ENCODE assay signal across 28 mouse cellular contexts in the genomic region with DNA sequence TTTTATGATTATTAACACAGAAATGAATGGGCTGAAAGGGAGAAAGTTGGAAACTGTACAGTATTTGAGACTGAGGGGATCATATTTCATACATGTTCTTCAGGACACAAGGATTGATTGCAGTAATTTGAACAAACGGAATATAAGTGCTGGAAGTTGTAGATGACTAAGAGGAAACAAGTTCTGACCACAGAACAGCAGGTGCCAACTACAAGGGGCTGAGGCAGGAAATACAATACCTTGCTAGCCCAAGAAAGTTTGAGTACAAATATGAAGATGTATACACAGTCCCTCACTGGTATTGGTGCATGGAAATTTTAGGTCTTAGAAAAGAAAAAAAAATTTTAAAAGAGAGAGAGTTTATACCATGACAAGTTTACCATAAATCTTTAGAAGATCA. TPM values are rescaled to one million over a fixed set of nuclear protein-coding genes. Genes with fewer than 3 reads are reported as not detected.
DNase-seq lines count a peak whose midpoint lies in the region; ATAC-seq and TF ChIP-seq lines count a peak whose summit lies in the region.
"Had no signal": no experiment of that assay in that cellular context is flagged by ENCODE, and none has a peak within 500 bp of the region (broad histone marks: within the 10 kb centered on the region; RNA-seq: fewer than 3 reads in every experiment).

No protein-coding gene starts in this region.

- H3K36me3 ChIP-seq in myocyte (ENCODE audit: control insufficient read depth, insufficient read depth), result no peaks in the 10 kb centered on the region
- H3K36me3 ChIP-seq in stomach, postnatal 0 days (ENCODE audit: control insufficient read depth, insufficient read depth, low read length), result no peaks in the 10 kb centered on the region
- H3K36me3 ChIP-seq: embryonic facial prominence, embryonic 13.5 days; embryonic facial prominence, embryonic 15.5 days; forebrain, embryonic 10.5 days; forebrain, embryonic 12.5 days; G1E had no signal

- no peak overlapping the region for H3ac ChIP-seq in myocyte (ENCODE audit: control insufficient read depth, insufficient read length)

- H3K4me3 ChIP-seq in myocyte, result no peak overlapping the region
- H3K4me3 ChIP-seq in stomach, postnatal 0 days (ENCODE audit: low read depth, low read length), result no peak overlapping the region
- H3K4me3 ChIP-seq: embryonic facial prominence, embryonic 13.5 days; embryonic facial prominence, embryonic 15.5 days; erythroblast, embryonic 14.5 days; forebrain, embryonic 10.5 days; forebrain, embryonic 12.5 days had no signal

- no peak for TF ChIP-seq CTCF in stomach, postnatal 0 days (IDR thresholded peaks at IDR 0.05; ENCODE audit: low read depth)

- TF ChIP-seq EP300 in stomach, postnatal 0 days (optimal IDR thresholded peaks at IDR 0.05), result no peak

- DNase-seq in 3T3-L1 (ENCODE audit: low read depth, low spot score), result peak; percentile 17
- DNase-seq in 416B (ENCODE audit: low read depth), result peak; percentile 4
- DNase-seq in right cerebral cortex, adult 18-20 months, result no peak
- DNase-seq in stomach, postnatal 0 days (ENCODE audit: low spot score), result no peak
- DNase-seq: adrenal gland, adult 8-10 months; adrenal gland, postnatal 14 days; adrenal gland, postnatal 36 days; cerebellum, adult 11-12 months; cerebellum, adult 2 months; cerebellum, adult 9-10 months; cerebellum, postnatal 10 days; cerebellum, postnatal 25 days; embryo, embryonic 11 days had no signal

- no peak overlapping the region for H3K9ac ChIP-seq in stomach, postnatal 0 days (ENCODE audit: low read length)
- H3K9ac ChIP-seq: embryonic facial prominence, embryonic 13.5 days; embryonic facial prominence, embryonic 15.5 days; forebrain, embryonic 12.5 days had no signal

- no peak for TF ChIP-seq POLR2A in myocyte (IDR thresholded peaks at IDR 0.05; ENCODE audit: insufficient read length, low read depth)

- H3K4me2 ChIP-seq in myocyte (ENCODE audit: low read depth), result no peak overlapping the region
- H3K4me2 ChIP-seq in stomach, postnatal 0 days (replicated peaks; ENCODE audit: low read depth), result no peak overlapping the region
- H3K4me2 ChIP-seq: embryonic facial prominence, embryonic 13.5 days; embryonic facial prominence, embryonic 15.5 days; forebrain, embryonic 12.5 days had no signal

- no peaks in the 10 kb centered on the region for H3K27me3 ChIP-seq in myocyte (ENCODE audit: control insufficient read depth, insufficient read depth, insufficient read length)
- no peaks in the 10 kb centered on the region for H3K27me3 ChIP-seq in stomach, postnatal 0 days (ENCODE audit: control insufficient read depth, insufficient read depth, low read length)
- H3K27me3 ChIP-seq: CH12.LX; embryonic facial prominence, embryonic 13.5 days; embryonic facial prominence, embryonic 15.5 days; forebrain, embryonic 12.5 days; Patski had no signal

- no peaks in the 10 kb centered on the region for H3K79me2 ChIP-seq in myocyte (ENCODE audit: control insufficient read depth, insufficient read depth)

- ATAC-seq in stomach, postnatal 0 days (ENCODE audit: low FRiP score, low TSS enrichment), result no peak
- ATAC-seq: activated CD4-positive, CD25-positive, alpha-beta regulatory T cell, adult 4 months; CD4-positive, CD25-positive, alpha-beta regulatory T cell, adult 4 months; forebrain, embryonic 14.5 days; forebrain, embryonic 16.5 days; Patski had no signal

- H3K9me3 ChIP-seq in stomach, postnatal 0 days (ENCODE audit: control insufficient read depth, low read length), result no peaks in the 10 kb centered on the region
- H3K9me3 ChIP-seq: embryonic facial prominence, embryonic 13.5 days; embryonic facial prominence, embryonic 15.5 days; forebrain, embryonic 10.5 days; forebrain, embryonic 12.5 days had no signal

- 47% methylated on average over 1 of the region's 1 CpGs for WGBS in stomach, postnatal 0 days

- H3K27ac ChIP-seq in stomach, postnatal 0 days (replicated peaks), result no peak overlapping the region
- H3K27ac ChIP-seq: embryonic facial prominence, embryonic 13.5 days; embryonic facial prominence, embryonic 15.5 days; forebrain, embryonic 10.5 days; forebrain, embryonic 12.5 days had no signal

- no peaks in the 10 kb centered on the region for H3K4me1 ChIP-seq in stomach, postnatal 0 days (replicated peaks; ENCODE audit: control insufficient read depth, insufficient read depth)
- H3K4me1 ChIP-seq: embryonic facial prominence, embryonic 13.5 days; embryonic facial prominence, embryonic 15.5 days; forebrain, embryonic 10.5 days; forebrain, embryonic 12.5 days had no signal

TF ChIP-seq in myocyte, 11 proteins besides CTCF, POLR2A, EP300 and RAD21:
- TF ChIP-seq MYOD1 (IDR thresholded peaks at IDR 0.05; ENCODE audit: control insufficient read depth in 1 of 3, insufficient read length in 2 of 3, low read depth in 2 of 3) (peak in 2 of 3 experiments; percentile 79 to 84), TCF12 (IDR thresholded peaks at IDR 0.05; ENCODE audit: insufficient read depth, poor library complexity, severe bottlenecking) (no peak), MAX (IDR thresholded peaks at IDR 0.05; ENCODE audit: low read depth) (no peak)

RNA-seq across cellular contexts. Expression of gene Vmn2r79, which starts 1.2 kb away (rescaled TPM):
- not detected for polyA plus RNA-seq in myocyte (2012; fragmentation: generic; extraction: Trizol)
- 0.01 TPM in 1 of 2 replicates, not detected in the other for polyA plus RNA-seq in stomach, postnatal 0 days (2015; fragmentation: Nextera tagmentation; extraction: Ambion mirVana)
- polyA plus RNA-seq: activated CD4-positive, CD25-positive, alpha-beta regulatory T cell, adult 4 months; cerebellum, adult 2 months; embryonic facial prominence, embryonic 11.5 days; embryonic facial prominence, embryonic 13.5 days; embryonic facial prominence, embryonic 15.5 days; erythroblast, embryonic 14.5 days; forebrain, embryonic 10.5 days; forebrain, embryonic 12.5 days; forebrain, embryonic 14.5 days; forebrain, embryonic 16.5 days; frontal cortex, adult 2 months; G1E had no signal

Comparison
In these comparisons a context has a peak if more than half of its experiments do, and no peak if none do; other contexts are left out.
1. DNase-seq: peak in 3T3-L1 (single experiment) and 416B (single experiment); none in right cerebral cortex, adult 18-20 months (single experiment) and stomach, postnatal 0 days (single experiment).